Mouse (Mus musculus) gastrocnemius, postnatal 10 days (tissue): ENCODE results near the gene Capn8. TPM values are rescaled to one million over a fixed set of nuclear protein-coding genes. Genes with fewer than 3 reads are reported as not detected.

Experiments used
- DNase-seq: peaks from one replicate; pipeline ENCODE4 v3.0.0; 2021; ENCODE audit warnings: mixed read lengths
- total RNA-seq, 2 experiments: library from RNA; stranded (reverse); gene quantifications; 2 replicates each; pipeline ENCODE4 v1.2.3; 2021

Capn8 gene
- total RNA-seq, 2 experiments from 2014 or later = not detected

- peak; percentile 24 for DNase-seq
Observed at GRCm38 (mm10) chr1:182550761-182551160, 14.0 kb upstream of the Capn8 start.

GRCm38 (mm10) chr1:182553649-182554375 is 11.0 kb upstream of the Capn8 start:
- DNase-seq = peak; percentile 54

GRCm38 (mm10) chr1:182558271-182558670 is 6.5 kb upstream of the Capn8 start:
- DNase-seq = no peak

- no peak for DNase-seq
Observed at GRCm38 (mm10) chr1:182559530-182559929, 5.3 kb upstream of the Capn8 start.

GRCm38 (mm10) chr1:182560390-182561098 is 4.3 kb upstream of the Capn8 start:
- peak; percentile 26 for DNase-seq

- no peak for DNase-seq
Observed at GRCm38 (mm10) chr1:182561945-182562514, 2.8 kb upstream of the Capn8 start.

GRCm38 (mm10) chr1:182562576-182563370 is 2.0 kb upstream of the Capn8 start:
- no peak for DNase-seq

- no peak for DNase-seq
Observed at GRCm38 (mm10) chr1:182565351-182565835, 586 bp downstream of the Capn8 start.

GRCm38 (mm10) chr1:182571148-182571547 is 6.3 kb downstream of the Capn8 start:
- no peak for DNase-seq

GRCm38 (mm10) chr1:182571973-182572372 is 7.2 kb downstream of the Capn8 start:
- no peak for DNase-seq

- DNase-seq = no peak
Observed at GRCm38 (mm10) chr1:182573856-182574665, 9.3 kb downstream of the Capn8 start.

GRCm38 (mm10) chr1:182574666-182575049 is 9.9 kb downstream of the Capn8 start:
- no peak for DNase-seq

GRCm38 (mm10) chr1:182584169-182584568 is 19.4 kb downstream of the Capn8 start:
- DNase-seq = no peak

GRCm38 (mm10) chr1:182585162-182585840 is 20.5 kb downstream of the Capn8 start:
- no peak for DNase-seq

- DNase-seq = no peak
Observed at GRCm38 (mm10) chr1:182587706-182588105, 22.9 kb downstream of the Capn8 start.

- DNase-seq = no peak
Observed at GRCm38 (mm10) chr1:182591491-182591890, 26.7 kb downstream of the Capn8 start.

- no peak for DNase-seq
Observed at GRCm38 (mm10) chr1:182592436-182592835, 27.6 kb downstream of the Capn8 start.

GRCm38 (mm10) chr1:182605330-182606150 is 40.7 kb downstream of the Capn8 start:
- no peak for DNase-seq

GRCm38 (mm10) chr1:182609701-182610335 is 45.0 kb downstream of the Capn8 start:
- DNase-seq = peak; percentile 13
